Mouse (Mus musculus) layer of hippocampus, postnatal 14 days (tissue): Measurements from ENCODE around the gene Sfxn2. TPM values are rescaled to one million over a fixed set of nuclear protein-coding genes. Genes with fewer than 3 reads are reported as not detected.
A peak's percentile ranks its signal among the peaks of the same experiment; 100 is the strongest.
"Not testable (repeated sequence)": the region's sequence is repeated elsewhere in the genome, so short reads cannot be mapped to it uniquely, and the experiment has no call there.

Experiments used
- DNase-seq, 2 experiments: peaks; one replicate each; pipeline ENCODE4 v3.0.0; 2021 to 2022; ENCODE audit warnings: low spot score in 2 of 2, mixed read lengths in 1 of 2
- total RNA-seq, 2 experiments: library from RNA; stranded (reverse); gene quantifications; 2 replicates each; pipeline ENCODE4 v1.2.3; 2021

Sfxn2 gene
- total RNA-seq, 2 experiments from 2014 or later: 8.2 to 8.3 TPM

- no peak for DNase-seq
Observed at GRCm38 (mm10) chr19:46538213-46538612, 35.0 kb upstream of the Sfxn2 start.

- DNase-seq: no peak
Observed at GRCm38 (mm10) chr19:46542750-46543149, 30.4 kb upstream of the Sfxn2 start.

GRCm38 (mm10) chr19:46547565-46547964 is 25.6 kb upstream of the Sfxn2 start:
- no peak for DNase-seq

- DNase-seq: no peak
Observed at GRCm38 (mm10) chr19:46548110-46548509, 25.1 kb upstream of the Sfxn2 start.

- DNase-seq: no peak
Observed at GRCm38 (mm10) chr19:46550385-46550784, 22.8 kb upstream of the Sfxn2 start.

GRCm38 (mm10) chr19:46552496-46552895 is 20.7 kb upstream of the Sfxn2 start:
- no peak for DNase-seq

GRCm38 (mm10) chr19:46553541-46553955 is 19.6 kb upstream of the Sfxn2 start:
- DNase-seq: peak in 1 of 2 experiments; percentile 64

GRCm38 (mm10) chr19:46558009-46558408 is 15.2 kb upstream of the Sfxn2 start:
- DNase-seq: no peak

GRCm38 (mm10) chr19:46558631-46559030 is 14.5 kb upstream of the Sfxn2 start:
- no peak for DNase-seq

- peak; percentile 43 to 73 for DNase-seq
Observed at GRCm38 (mm10) chr19:46562132-46562531, 11.0 kb upstream of the Sfxn2 start.

- DNase-seq: no peak
Observed at GRCm38 (mm10) chr19:46562581-46563515, 10.3 kb upstream of the Sfxn2 start.

GRCm38 (mm10) chr19:46563603-46564002 is 9.6 kb upstream of the Sfxn2 start:
- no peak for DNase-seq

GRCm38 (mm10) chr19:46564043-46564462 is 9.1 kb upstream of the Sfxn2 start:
- no peak for DNase-seq

- not testable (repeated sequence) for DNase-seq
Observed at GRCm38 (mm10) chr19:46571211-46571877, 1.8 kb upstream of the Sfxn2 start.

GRCm38 (mm10) chr19:46571878-46572244 is 1.3 kb upstream of the Sfxn2 start:
- DNase-seq: no peak

GRCm38 (mm10) chr19:46572548-46572947 is 617 bp upstream of the Sfxn2 start:
- no peak for DNase-seq

- DNase-seq: no peak
Observed at GRCm38 (mm10) chr19:46573990-46574389, 825 bp downstream of the Sfxn2 start.

GRCm38 (mm10) chr19:46575196-46575595 is 2.0 kb downstream of the Sfxn2 start:
- DNase-seq: no peak

- peak; percentile 79 to 82 for DNase-seq
Observed at GRCm38 (mm10) chr19:46587823-46588508, 14.8 kb downstream of the Sfxn2 start.

- no peak for DNase-seq
Observed at GRCm38 (mm10) chr19:46591575-46591974, 18.4 kb downstream of the Sfxn2 start.

- DNase-seq: no peak
Observed at GRCm38 (mm10) chr19:46592751-46593439, 19.7 kb downstream of the Sfxn2 start.
